Mouse (Mus musculus) stomach, postnatal 0 days (tissue): Measurements from ENCODE around the gene Pbx2. TPM values are rescaled to one million over a fixed set of nuclear protein-coding genes. Genes with fewer than 3 reads are reported as not detected.

Source experiments
- ATAC-seq: fragments of 200-750 bp; cut with Nextera tagmentation; 2 replicates; pipeline ENCODE4 v1.8.0; 2017; ENCODE audit not compliant: low FRiP score, low TSS enrichment
- DNase-seq: peaks from one replicate; pipeline ENCODE4 v3.0.0-alpha.2; 2016; ENCODE audit warnings: low spot score
- H3K27ac ChIP-seq: fragments of 300-500 bp; sonication (generic); replicated peaks from 2 replicates; pipeline ENCODE4 v1.5.1; 2014; ENCODE audit warnings: mild to moderate bottlenecking, control low read depth
- H3K27me3 ChIP-seq: fragments of 300-500 bp; sonication (generic); 2 replicates; pipeline ENCODE4 v1.6.1; 2014; ENCODE audit warnings: low read length; ENCODE audit not compliant: control insufficient read depth, insufficient read depth
- H3K36me3 ChIP-seq: fragments of 300-500 bp; sonication (generic); 2 replicates; pipeline ENCODE4 v1.6.1; 2014; ENCODE audit warnings: low read length, mixed read lengths; ENCODE audit not compliant: control insufficient read depth, insufficient read depth
- H3K4me1 ChIP-seq: fragments of 300-500 bp; sonication (generic); replicated peaks from 2 replicates; pipeline ENCODE4 v1.6.1; 2014; ENCODE audit warnings: antibody characterized with exemption; ENCODE audit not compliant: control insufficient read depth, insufficient read depth
- H3K4me2 ChIP-seq: fragments of 300-500 bp; sonication (generic); replicated peaks from 2 replicates; pipeline ENCODE4 v1.6.1; 2014; ENCODE audit warnings: low read depth, mild to moderate bottlenecking, control low read depth, moderate library complexity
- H3K4me3 ChIP-seq: fragments of 300-500 bp; sonication (generic); 2 replicates; pipeline ENCODE4 v1.5.1; 2014; ENCODE audit warnings: low read depth, low read length, control low read depth
- H3K9ac ChIP-seq: fragments of 300-500 bp; sonication (generic); 2 replicates; pipeline ENCODE4 v1.6.1; 2014; ENCODE audit warnings: mild to moderate bottlenecking, low read length, control low read depth, mixed read lengths
- H3K9me3 ChIP-seq: fragments of 300-500 bp; sonication (generic); 2 replicates; pipeline ENCODE4 v1.6.1; 2016; ENCODE audit warnings: low read length; ENCODE audit not compliant: control insufficient read depth
- CTCF ChIP-seq: IDR thresholded peaks from 2 replicates; pipeline ENCODE4 v1.5.1; 2016; ENCODE audit warnings: antibody characterized with exemption, low read depth, mild to moderate bottlenecking, moderate library complexity
- EP300 ChIP-seq: optimal IDR thresholded peaks from 2 replicates; pipeline ENCODE3; 2016; ENCODE audit warnings: antibody characterized with exemption
- WGBS: fragments of 180-500 bp; shearing (Covaris S2); extraction: QIAGEN DNeasy Blood & Tissue Kit; methylation state at CpG from one replicate; pipeline ENCODE4 v1.1.7; 2014; 5-methylcytosine and 5-hydroxymethylcytosine counted together
- polyA plus RNA-seq: library from polyadenylated mRNA; unstranded; fragments of >200 nt; fragmentation: Nextera tagmentation; extraction: Ambion mirVana; gene quantifications from 2 replicates; pipeline ENCODE4 v1.2.1, GENCODE M21; 2015

Gene Pbx2
- polyA plus RNA-seq, 1 experiment from 2014 or later, result 4.3 TPM

DNA sequence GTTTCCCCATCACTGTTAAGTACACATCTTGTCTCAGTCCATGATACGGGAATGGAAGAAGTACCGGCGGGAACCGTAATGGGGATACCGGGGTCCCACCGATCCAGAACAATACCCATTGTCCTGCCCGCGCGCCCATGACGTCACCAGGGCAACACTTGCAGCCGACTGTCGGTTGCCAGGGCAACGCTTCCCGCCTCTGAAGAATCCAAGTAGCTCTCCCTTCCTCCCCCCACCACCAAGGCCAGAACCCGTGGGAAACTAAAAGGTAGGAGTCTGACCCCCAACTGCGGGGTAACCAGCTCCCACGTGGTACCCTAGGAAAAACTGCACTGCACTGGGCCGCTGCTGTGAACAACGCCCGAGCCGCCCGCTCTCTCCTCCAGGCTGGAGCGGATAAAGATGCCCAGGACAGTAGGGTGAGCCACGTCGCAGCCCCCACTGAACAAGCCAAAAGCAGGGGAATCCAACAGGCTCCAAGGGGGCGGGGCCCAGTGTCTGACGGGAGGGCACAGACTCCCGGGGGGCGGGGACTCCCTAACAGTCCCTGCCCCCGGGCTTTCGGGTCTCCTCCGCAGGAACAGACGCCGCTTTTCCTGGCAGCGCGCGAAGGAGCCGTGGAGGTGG, 4.2 kb upstream of the Pbx2 start:
- DNase-seq, result peak; percentile 79
- no peak for TF ChIP-seq EP300
- TF ChIP-seq CTCF, result no peak
- no peaks in the 10 kb centered on the region for H3K9me3 ChIP-seq
- H3K36me3 ChIP-seq, result no peaks in the 10 kb centered on the region
- ATAC-seq, result peak; percentile 76
- no peaks in the 10 kb centered on the region for H3K27me3 ChIP-seq
- H3K9ac ChIP-seq, result peak overlapping the region; percentile 89
- peak overlapping the region; percentile 99 for H3K4me2 ChIP-seq
- WGBS, result under 1% methylated on average over 38 of the region's 38 CpGs
- H3K27ac ChIP-seq, result peak overlapping the region; percentile 86
- peak overlapping the region; percentile 73 for H3K4me3 ChIP-seq
- H3K4me1 ChIP-seq, result peaks cover 9% of the 10 kb centered on the region

DNA sequence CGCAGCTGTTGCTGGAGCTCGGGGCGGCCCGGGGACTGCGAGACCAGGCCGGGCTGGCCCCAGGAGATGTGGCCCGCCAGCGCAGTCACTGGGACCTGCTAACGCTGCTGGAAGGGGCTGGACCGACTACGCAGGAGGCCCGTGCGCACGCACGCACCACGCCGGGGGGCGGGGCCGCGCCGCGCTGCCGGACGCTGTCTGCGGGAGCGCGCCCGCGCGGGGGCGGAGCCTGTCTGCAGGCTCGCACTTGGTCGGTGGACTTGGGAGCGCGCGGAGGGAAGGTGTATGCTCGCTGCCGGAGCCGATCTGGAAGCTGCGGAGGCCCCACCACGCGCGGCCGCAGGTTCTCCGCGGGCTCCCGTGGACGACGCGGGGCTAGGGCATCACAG, 3.6 kb upstream of the Pbx2 start:
- H3K4me1 ChIP-seq, result peaks cover 9% of the 10 kb centered on the region
- H3K36me3 ChIP-seq, result no peaks in the 10 kb centered on the region
- ATAC-seq (peak; percentile 87), DNase-seq (peak; percentile 98)
- peak overlapping the region; percentile 99 for H3K4me2 ChIP-seq
- peak; percentile 12; the same call in 1 of the 2 replicates for TF ChIP-seq CTCF
- no peak for TF ChIP-seq EP300
- under 1% methylated on average over 46 of the region's 50 CpGs for WGBS
- H3K4me3 ChIP-seq, result peak overlapping the region; percentile 73
- no peaks in the 10 kb centered on the region for H3K27me3 ChIP-seq
- H3K9me3 ChIP-seq, result no peaks in the 10 kb centered on the region
- peak overlapping the region; percentile 86 for H3K27ac ChIP-seq
- peak overlapping the region; percentile 89 for H3K9ac ChIP-seq

DNA sequence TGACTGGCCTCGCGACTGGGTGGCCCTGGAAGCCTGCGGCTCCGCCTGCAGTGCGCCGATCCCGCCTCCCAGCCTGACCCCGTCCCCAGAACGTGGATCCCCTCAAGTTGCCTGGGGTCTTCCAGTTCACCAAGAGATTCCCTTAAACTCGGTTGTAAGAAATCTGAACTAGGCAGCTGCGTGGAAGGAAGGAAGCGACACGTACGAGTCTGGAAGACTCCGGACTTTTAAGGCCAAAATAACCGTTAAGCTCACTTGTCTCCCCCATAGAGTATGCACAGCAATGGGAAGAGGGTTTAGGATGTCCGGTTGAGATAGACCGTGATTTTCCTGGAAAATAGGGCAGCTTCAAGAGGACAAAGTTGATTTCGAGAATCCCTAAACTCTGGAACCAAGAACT, 3.3 kb upstream of the Pbx2 start:
- H3K9ac ChIP-seq, result peak overlapping the region; percentile 89
- H3K27ac ChIP-seq, result peak overlapping the region; percentile 86
- ATAC-seq (no peak), DNase-seq (no peak)
- no peaks in the 10 kb centered on the region for H3K27me3 ChIP-seq
- H3K4me3 ChIP-seq, result peak overlapping the region; percentile 73
- TF ChIP-seq CTCF (no peak), EP300 (no peak)
- peaks cover 9% of the 10 kb centered on the region for H3K4me1 ChIP-seq
- H3K4me2 ChIP-seq, result peak overlapping the region; percentile 99
- no peaks in the 10 kb centered on the region for H3K9me3 ChIP-seq
- no peaks in the 10 kb centered on the region for H3K36me3 ChIP-seq
- WGBS, result 4% methylated on average over 19 of the region's 19 CpGs

DNA sequence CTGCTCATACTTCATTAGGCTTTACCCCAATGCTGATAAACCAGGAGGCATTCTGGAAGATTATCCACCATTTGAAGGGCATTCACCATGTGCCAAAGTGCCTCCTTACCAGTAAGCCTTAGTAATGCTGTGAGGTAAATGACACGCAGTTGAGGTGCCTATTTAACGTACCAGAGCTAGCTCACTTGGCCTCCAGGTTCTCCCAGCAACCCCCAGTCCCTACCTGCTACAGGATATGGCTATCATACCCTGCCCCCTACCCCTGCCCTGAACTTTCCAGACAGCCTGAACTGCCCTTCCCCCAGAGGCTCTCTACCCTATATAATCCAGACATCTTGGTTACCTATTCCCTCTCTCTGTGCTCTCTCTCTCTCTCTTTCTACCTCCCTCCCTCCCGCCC, 2.3 kb upstream of the Pbx2 start:
- no peaks in the 10 kb centered on the region for H3K27me3 ChIP-seq
- H3K4me1 ChIP-seq, result peaks cover 9% of the 10 kb centered on the region
- no peak overlapping the region for H3K27ac ChIP-seq
- no peak overlapping the region for H3K9ac ChIP-seq
- ATAC-seq, result no peak
- no peaks in the 10 kb centered on the region for H3K36me3 ChIP-seq
- no peak for TF ChIP-seq CTCF
- no peak for TF ChIP-seq EP300
- H3K4me2 ChIP-seq, result no peak overlapping the region
- DNase-seq, result no peak
- no peaks in the 10 kb centered on the region for H3K9me3 ChIP-seq
- WGBS, result 76% methylated on average over 3 of the region's 3 CpGs
- H3K4me3 ChIP-seq, result no peak overlapping the region

DNA sequence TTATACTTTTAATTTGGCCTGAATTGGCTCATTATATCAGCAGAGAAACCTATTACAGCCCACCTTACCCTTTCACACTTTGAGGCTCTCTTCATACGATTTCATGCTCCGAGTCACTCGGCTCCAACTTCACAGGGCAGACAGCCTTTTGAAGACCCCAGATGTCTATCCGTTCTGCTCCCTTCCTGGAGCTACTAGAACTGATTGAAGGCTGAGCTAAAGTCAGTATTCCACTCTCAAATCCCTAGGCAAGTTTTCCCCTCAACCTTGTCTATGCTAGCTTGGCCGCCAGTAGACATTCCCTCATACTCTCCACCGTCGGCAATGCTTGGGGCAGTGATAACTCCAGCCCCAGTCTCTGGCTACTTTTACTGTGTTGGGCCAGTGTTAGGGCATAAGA, 1.9 kb upstream of the Pbx2 start:
- TF ChIP-seq EP300, result no peak
- no peak for TF ChIP-seq CTCF
- no peak for ATAC-seq
- peak overlapping the region; percentile 97 for H3K27ac ChIP-seq
- no peaks in the 10 kb centered on the region for H3K36me3 ChIP-seq
- no peak overlapping the region for H3K9ac ChIP-seq
- DNase-seq, result no peak
- H3K27me3 ChIP-seq, result no peaks in the 10 kb centered on the region
- no peak overlapping the region for H3K4me3 ChIP-seq
- 53% methylated on average over 7 of the region's 7 CpGs for WGBS
- peaks cover 9% of the 10 kb centered on the region for H3K4me1 ChIP-seq
- no peaks in the 10 kb centered on the region for H3K9me3 ChIP-seq
- H3K4me2 ChIP-seq, result peak overlapping the region; percentile 89; the same call in 1 of the 2 replicates

DNA sequence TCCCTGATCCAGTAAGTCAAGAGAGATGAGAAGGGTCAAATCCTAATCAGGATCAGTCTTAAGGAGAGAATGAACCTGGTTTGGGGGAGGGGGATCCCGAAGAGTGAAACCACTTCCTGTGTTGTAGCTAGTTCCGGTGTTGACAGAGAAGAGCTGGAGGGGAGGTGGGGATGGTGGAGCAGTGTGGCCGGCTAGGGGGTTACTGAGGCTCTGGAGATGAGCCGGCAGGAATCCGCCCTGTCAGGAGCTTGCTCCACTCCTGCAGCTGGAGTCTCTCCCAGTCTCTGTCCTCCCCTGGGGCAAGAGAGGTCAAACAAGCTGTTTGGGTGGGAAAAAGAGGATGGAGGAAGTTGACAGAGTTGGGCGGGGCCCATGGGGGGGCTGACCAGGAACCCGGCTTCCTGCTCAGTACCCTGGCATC, 1.4 kb upstream of the Pbx2 start, which contains the start of gene Gpsm3:
Gene Gpsm3 (plus strand): TSS at position 126 of the 421 bp plus-strand sequence.
- H3K4me1 ChIP-seq, result peaks cover 9% of the 10 kb centered on the region

More for the DNA sequence above, 1.4 kb upstream of the Pbx2 start, which contains the start of gene Gpsm3:
- H3K27me3 ChIP-seq, result no peaks in the 10 kb centered on the region
- H3K27ac ChIP-seq, result peak within 1 kb of the TSS; percentile 97
- no peak within 1 kb of the TSS for H3K9ac ChIP-seq
- DNase-seq (no peak), ATAC-seq (peak; percentile 2; the same call in 1 of the 2 replicates)
- no peak within 1 kb of the TSS for H3K4me3 ChIP-seq
- TF ChIP-seq CTCF (no peak), EP300 (no peak)
- H3K36me3 ChIP-seq, result peaks cover 2% of the 10 kb centered on the region; the same call in 1 of the 2 replicates
- H3K9me3 ChIP-seq, result no peaks in the 10 kb centered on the region
- 9% methylated on average over 7 of the region's 7 CpGs for WGBS
- H3K4me2 ChIP-seq, result peak within 1 kb of the TSS; percentile 89
